Mouse (Mus musculus) neural tube, embryonic 14.5 days (tissue): Measurements from ENCODE around the gene Slc6a18. TPM values are rescaled to one million over a fixed set of nuclear protein-coding genes. Genes with fewer than 3 reads are reported as not detected.

Source experiments
- ATAC-seq: fragments of 200-750 bp; cut with Nextera tagmentation; 2 replicates; pipeline ENCODE4 v1.8.0; 2017; ENCODE audit warnings: low read depth, mild to moderate bottlenecking, moderate TSS enrichment, moderate library complexity
- H3K27ac ChIP-seq: fragments of 300-500 bp; sonication (generic); 2 replicates; pipeline ENCODE4 v1.5.1; 2014; ENCODE audit warnings: low read depth, mild to moderate bottlenecking, control low read depth, low read length, moderate library complexity, mixed read lengths
- H3K27me3 ChIP-seq: fragments of 300-500 bp; sonication (generic); 2 replicates; pipeline ENCODE4 v1.6.1; 2014; ENCODE audit warnings: low read length; ENCODE audit not compliant: control insufficient read depth, insufficient read depth
- H3K36me3 ChIP-seq: fragments of 300-500 bp; sonication (generic); 2 replicates; pipeline ENCODE4 v1.6.1; 2014; ENCODE audit warnings: low read length, mixed read lengths; ENCODE audit not compliant: control insufficient read depth, insufficient read depth
- H3K4me1 ChIP-seq: fragments of 300-500 bp; sonication (generic); 2 replicates; pipeline ENCODE4 v1.6.1; 2014; ENCODE audit warnings: low read length; ENCODE audit not compliant: control insufficient read depth, insufficient read depth
- H3K4me2 ChIP-seq: fragments of 300-500 bp; sonication (generic); 2 replicates; pipeline ENCODE4 v1.6.1; 2014; ENCODE audit warnings: mild to moderate bottlenecking, low read depth, low read length, control low read depth
- H3K4me3 ChIP-seq: fragments of 300-500 bp; sonication (generic); 2 replicates; pipeline ENCODE4 v1.5.1; 2014; ENCODE audit warnings: low read depth, low read length, control low read depth, mixed read lengths
- H3K9ac ChIP-seq: fragments of 300-500 bp; sonication (generic); replicated peaks from 2 replicates; pipeline ENCODE4 v1.6.1; 2014; ENCODE audit warnings: low read depth, mild to moderate bottlenecking, control low read depth, low read length, mixed read lengths
- H3K9me3 ChIP-seq: fragments of 300-500 bp; sonication (generic); 2 replicates; pipeline ENCODE4 v1.6.1; 2016; ENCODE audit warnings: low read length; ENCODE audit not compliant: control insufficient read depth
- WGBS: fragments of 180-500 bp; shearing (Covaris S2); extraction: QIAGEN DNeasy Blood & Tissue Kit; methylation state at CpG from one replicate; pipeline ENCODE4 v1.1.7; 2014; 5-methylcytosine and 5-hydroxymethylcytosine counted together
- polyA plus RNA-seq: library from polyadenylated mRNA; unstranded; fragments of >200 nt; fragmentation: Nextera tagmentation; extraction: Ambion mirVana; gene quantifications from 2 replicates; pipeline ENCODE4 v1.2.1, GENCODE M21; 2014

Slc6a18 gene
- polyA plus RNA-seq, 1 experiment from 2014 or later = not detected

- Histone ChIP-seq H3K4me1 (no peaks in the 10 kb centered on the region), H3K27me3 (no peaks in the 10 kb centered on the region), H3K9me3 (no peaks in the 10 kb centered on the region), H3K9ac (no peak overlapping the region), H3K36me3 (no peaks in the 10 kb centered on the region), H3K4me3 (no peak overlapping the region), H3K27ac (no peak overlapping the region), H3K4me2 (no peak overlapping the region)
- 95% methylated on average over 1 of the region's 1 CpGs for WGBS
- no peak for ATAC-seq
These were observed 17.1 kb upstream of the Slc6a18 start for GRCm38 (mm10) chr13:73694972-73695371.

GRCm38 (mm10) chr13:73693333-73693732 is 15.5 kb upstream of the Slc6a18 start:
- Histone ChIP-seq H3K27ac (no peak overlapping the region), H3K36me3 (no peaks in the 10 kb centered on the region), H3K9me3 (no peaks in the 10 kb centered on the region), H3K9ac (no peak overlapping the region), H3K27me3 (no peaks in the 10 kb centered on the region), H3K4me3 (no peak overlapping the region), H3K4me2 (no peak overlapping the region), H3K4me1 (no peaks in the 10 kb centered on the region)
- ATAC-seq = no peak
- WGBS = 77% methylated on average over 2 of the region's 2 CpGs

- no peaks in the 10 kb centered on the region for H3K27me3 ChIP-seq
- no peak overlapping the region for H3K4me2 ChIP-seq
- H3K4me3 ChIP-seq = no peak overlapping the region
- no peaks in the 10 kb centered on the region for H3K9me3 ChIP-seq
- no peak overlapping the region for H3K9ac ChIP-seq
- H3K36me3 ChIP-seq = no peaks in the 10 kb centered on the region
- H3K4me1 ChIP-seq = no peaks in the 10 kb centered on the region
- WGBS = 36% methylated on average over 10 of the region's 10 CpGs
- no peak overlapping the region for H3K27ac ChIP-seq
- peak; percentile 87 for ATAC-seq
These were observed 14.5 kb upstream of the Slc6a18 start for GRCm38 (mm10) chr13:73692249-73692868.

- no peak for ATAC-seq
- no peak overlapping the region for H3K4me2 ChIP-seq
- H3K27me3 ChIP-seq = no peaks in the 10 kb centered on the region
- WGBS = 84% methylated on average over 4 of the region's 4 CpGs
- no peaks in the 10 kb centered on the region for H3K4me1 ChIP-seq
- no peak overlapping the region for H3K4me3 ChIP-seq
- no peaks in the 10 kb centered on the region for H3K36me3 ChIP-seq
- no peak overlapping the region for H3K9ac ChIP-seq
- H3K9me3 ChIP-seq = no peaks in the 10 kb centered on the region
- no peak overlapping the region for H3K27ac ChIP-seq
These were observed 11.1 kb upstream of the Slc6a18 start for GRCm38 (mm10) chr13:73688934-73689333.

- no peak overlapping the region for H3K9ac ChIP-seq
- no peaks in the 10 kb centered on the region for H3K36me3 ChIP-seq
- H3K4me1 ChIP-seq = no peaks in the 10 kb centered on the region
- ATAC-seq = no peak
- H3K9me3 ChIP-seq = no peaks in the 10 kb centered on the region
- no peak overlapping the region for H3K27ac ChIP-seq
- 69% methylated on average over 3 of the region's 3 CpGs for WGBS
- H3K27me3 ChIP-seq = no peaks in the 10 kb centered on the region
- no peak overlapping the region for H3K4me3 ChIP-seq
- no peak overlapping the region for H3K4me2 ChIP-seq
These were observed 9.8 kb upstream of the Slc6a18 start for GRCm38 (mm10) chr13:73687601-73688000.

GRCm38 (mm10) chr13:73685502-73685901 is 7.7 kb upstream of the Slc6a18 start:
- WGBS = 88% methylated on average over 6 of the region's 6 CpGs
- no peak overlapping the region for H3K4me2 ChIP-seq
- no peaks in the 10 kb centered on the region for H3K27me3 ChIP-seq
- no peak overlapping the region for H3K9ac ChIP-seq
- ATAC-seq = no peak
- H3K36me3 ChIP-seq = no peaks in the 10 kb centered on the region
- no peaks in the 10 kb centered on the region for H3K9me3 ChIP-seq
- no peak overlapping the region for H3K27ac ChIP-seq
- no peaks in the 10 kb centered on the region for H3K4me1 ChIP-seq
- no peak overlapping the region for H3K4me3 ChIP-seq

- Histone ChIP-seq H3K27me3 (no peaks in the 10 kb centered on the region), H3K4me2 (no peak overlapping the region), H3K9ac (no peak overlapping the region), H3K9me3 (no peaks in the 10 kb centered on the region), H3K36me3 (no peaks in the 10 kb centered on the region), H3K4me1 (no peaks in the 10 kb centered on the region), H3K4me3 (no peak overlapping the region), H3K27ac (no peak overlapping the region)
- ATAC-seq = no peak
- WGBS = 79% methylated on average over 1 of the region's 1 CpGs
These were observed 6.6 kb upstream of the Slc6a18 start for GRCm38 (mm10) chr13:73684412-73684811.

- H3K27me3 ChIP-seq = no peaks in the 10 kb centered on the region
- no peak for ATAC-seq
- H3K9me3 ChIP-seq = no peaks in the 10 kb centered on the region
- H3K36me3 ChIP-seq = no peaks in the 10 kb centered on the region
- H3K27ac ChIP-seq = no peak overlapping the region
- WGBS = 91% methylated on average over 11 of the region's 11 CpGs
- no peaks in the 10 kb centered on the region for H3K4me1 ChIP-seq
- H3K4me2 ChIP-seq = no peak overlapping the region
- H3K4me3 ChIP-seq = no peak overlapping the region
- H3K9ac ChIP-seq = no peak overlapping the region
These were observed 5.9 kb upstream of the Slc6a18 start for GRCm38 (mm10) chr13:73683682-73684081.

GRCm38 (mm10) chr13:73682226-73682625 is 4.4 kb upstream of the Slc6a18 start:
- Histone ChIP-seq H3K9ac (no peak overlapping the region), H3K27ac (no peak overlapping the region), H3K4me3 (no peak overlapping the region), H3K27me3 (no peaks in the 10 kb centered on the region), H3K4me1 (no peaks in the 10 kb centered on the region), H3K9me3 (no peaks in the 10 kb centered on the region), H3K4me2 (no peak overlapping the region), H3K36me3 (no peaks in the 10 kb centered on the region)
- no peak for ATAC-seq
- WGBS = 78% methylated on average over 2 of the region's 2 CpGs
